Mouse (Mus musculus): ENCODE measurements around the gene Pbx1. TPM values are rescaled to one million over a fixed set of nuclear protein-coding genes. Genes with fewer than 3 reads are reported as not detected.

Gene Pbx1
- polyA plus RNA-seq, 3 experiments from 2014 or later, result 0.05 to 0.43 TPM; not detected in 1

DNA sequence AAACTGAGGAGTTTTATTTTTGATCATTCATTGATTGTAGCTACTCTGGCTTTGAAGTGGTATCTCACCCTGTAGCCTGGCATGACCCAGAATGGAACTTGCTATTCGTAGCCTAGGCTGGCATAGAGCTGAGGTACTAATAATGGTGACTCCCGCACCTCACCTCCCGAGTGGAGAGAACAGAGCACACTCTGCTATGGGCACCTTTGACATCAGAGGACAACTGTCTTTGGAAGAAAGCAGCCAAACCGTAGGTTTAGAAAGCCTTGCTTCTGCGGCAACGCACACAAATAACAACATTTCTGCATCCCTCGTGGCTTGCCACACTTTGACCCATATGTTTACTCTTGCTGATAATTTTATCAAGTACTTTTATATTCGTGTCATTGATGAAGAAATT lies 132.9 kb downstream of the Pbx1 start:
- ATAC-seq, result no peak

GRCm38 (mm10) chr1:168296290-168296689 lies 135.8 kb downstream of the Pbx1 start:
- ATAC-seq, result no peak

- no peak for ATAC-seq
Observed at GRCm38 (mm10) chr1:168295782-168296181, 136.3 kb downstream of the Pbx1 start.

DNA sequence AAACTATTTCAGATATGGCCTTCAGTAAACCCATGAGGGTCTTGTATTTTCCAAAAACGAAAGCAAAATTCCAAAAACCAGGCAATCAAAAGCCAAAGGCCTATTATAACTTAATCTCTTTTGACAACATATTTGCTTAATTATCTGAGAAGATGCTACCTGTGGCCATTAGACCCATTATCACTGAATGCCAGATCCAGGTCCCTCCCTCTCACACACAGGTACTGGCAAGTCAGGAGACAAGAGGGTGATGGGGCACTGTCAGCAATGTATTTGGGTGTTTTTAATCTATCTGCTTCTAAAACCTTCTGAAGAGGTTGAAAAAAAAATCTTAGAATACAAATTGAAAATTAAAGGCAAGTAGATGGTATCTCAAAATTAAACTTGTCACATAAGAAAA lies 138.4 kb downstream of the Pbx1 start:
- no peak for ATAC-seq

GRCm38 (mm10) chr1:168292106-168292505 lies 140.0 kb downstream of the Pbx1 start:
- no peak for ATAC-seq

- no peak for ATAC-seq
Observed at GRCm38 (mm10) chr1:168291643-168292040, 140.4 kb downstream of the Pbx1 start.

DNA sequence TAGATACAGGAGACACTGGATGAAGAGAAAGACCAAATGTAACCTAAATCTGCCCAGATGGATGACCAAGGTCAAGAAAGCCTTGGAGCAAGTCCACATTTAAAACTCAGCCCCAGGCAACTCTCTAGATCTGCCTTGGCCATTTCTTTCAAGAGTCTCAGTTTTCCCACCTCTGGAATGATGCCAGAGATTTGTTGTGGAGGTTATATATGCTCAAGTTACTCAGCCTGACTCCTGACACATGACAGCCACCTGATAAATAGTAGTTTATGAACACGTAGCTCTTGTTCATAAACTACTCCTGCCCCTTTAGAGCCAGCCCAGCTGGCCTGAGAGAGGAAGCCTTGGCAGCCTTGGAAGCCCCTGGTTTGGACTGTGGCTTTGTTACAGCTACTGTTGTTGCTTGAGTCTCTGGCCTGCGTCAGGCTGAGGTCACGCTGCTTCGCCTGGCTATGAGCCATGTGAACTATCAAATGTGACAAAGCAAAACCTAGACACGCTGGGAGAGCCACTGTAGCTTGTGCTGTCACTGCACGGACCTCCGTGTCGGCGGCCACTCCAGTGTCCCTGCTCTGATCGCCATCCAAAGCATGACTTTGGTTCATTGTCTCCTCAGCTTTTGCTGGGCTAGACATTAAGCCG lies 140.9 kb downstream of the Pbx1 start:
- no peak for ATAC-seq

- ATAC-seq, result no peak
Observed at GRCm38 (mm10) chr1:168290236-168290985, 141.7 kb downstream of the Pbx1 start.

GRCm38 (mm10) chr1:168288891-168289545 lies 143.1 kb downstream of the Pbx1 start:
- no peak for ATAC-seq

DNA sequence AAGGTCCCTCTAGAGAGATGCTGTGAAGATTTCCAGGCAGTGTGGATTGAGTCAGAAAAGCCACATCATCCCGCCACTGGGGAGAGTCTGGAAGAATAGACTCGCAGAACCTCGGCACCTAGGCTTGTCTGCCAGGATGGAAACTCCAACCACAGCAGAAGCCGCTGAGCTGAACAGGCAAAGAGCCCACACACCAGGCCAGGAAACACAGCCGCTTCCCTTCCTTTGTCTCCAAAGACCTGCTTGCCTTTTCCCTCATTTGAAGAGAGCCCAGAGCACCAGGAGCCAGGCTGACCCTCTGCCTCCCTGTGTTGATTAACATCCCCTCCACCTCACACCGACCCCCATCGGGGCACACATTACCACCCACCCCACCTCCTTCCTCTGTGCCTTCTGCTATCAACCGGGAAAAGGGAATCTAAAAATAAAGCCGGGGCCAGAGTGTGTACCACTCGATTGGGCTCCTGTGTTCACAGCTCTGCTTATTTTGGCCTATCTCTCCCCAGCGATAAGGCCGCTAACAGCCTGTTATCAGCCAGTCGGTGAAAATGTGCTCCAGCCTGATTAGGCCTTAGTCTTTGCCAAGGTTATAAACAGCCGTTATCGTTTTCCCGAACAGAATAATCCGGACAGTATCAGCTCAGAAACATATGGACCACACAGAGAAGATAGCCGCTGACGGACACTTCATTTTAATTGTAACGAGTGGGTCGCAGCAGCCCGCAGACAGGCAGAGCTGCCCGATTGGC lies 144.1 kb downstream of the Pbx1 start:
- ATAC-seq, result no peak

DNA sequence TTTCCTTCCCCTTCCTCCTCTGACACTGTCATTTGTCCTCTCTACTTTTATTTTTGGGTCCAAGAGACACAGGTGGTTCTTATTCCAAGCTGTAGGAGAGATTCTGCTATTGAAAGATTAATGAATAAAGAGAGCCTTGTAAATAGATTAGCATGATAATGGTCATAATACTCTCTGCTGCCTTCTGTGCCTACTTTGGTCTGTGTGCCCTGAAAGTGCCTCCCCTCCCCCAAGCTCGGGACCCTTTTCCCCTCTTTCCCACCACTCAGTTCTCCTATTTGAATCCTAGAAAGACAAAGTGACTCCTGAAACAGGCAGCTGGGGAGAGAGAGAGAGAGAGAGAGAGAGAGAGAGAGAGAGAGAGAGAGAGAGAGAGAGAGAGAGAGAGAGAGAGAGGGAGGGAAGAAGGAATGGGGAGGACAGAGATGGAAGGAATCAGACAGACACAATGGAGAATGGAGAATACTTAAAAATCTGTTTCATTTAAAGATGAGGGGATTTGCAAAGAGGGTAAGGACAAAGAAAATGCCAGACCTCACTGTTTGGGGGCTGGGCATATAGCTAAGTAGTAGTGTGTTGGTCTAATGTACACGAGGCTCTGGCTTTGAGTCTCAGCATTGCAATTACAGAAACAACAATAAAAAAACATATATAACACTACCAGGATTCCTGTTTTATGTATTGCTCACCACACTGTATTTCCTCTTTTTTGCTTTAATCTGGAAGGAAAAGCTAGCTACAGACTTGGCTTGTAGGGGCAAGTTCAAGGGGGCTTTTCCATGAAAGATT lies 145.0 kb downstream of the Pbx1 start:
- no peak for ATAC-seq

DNA sequence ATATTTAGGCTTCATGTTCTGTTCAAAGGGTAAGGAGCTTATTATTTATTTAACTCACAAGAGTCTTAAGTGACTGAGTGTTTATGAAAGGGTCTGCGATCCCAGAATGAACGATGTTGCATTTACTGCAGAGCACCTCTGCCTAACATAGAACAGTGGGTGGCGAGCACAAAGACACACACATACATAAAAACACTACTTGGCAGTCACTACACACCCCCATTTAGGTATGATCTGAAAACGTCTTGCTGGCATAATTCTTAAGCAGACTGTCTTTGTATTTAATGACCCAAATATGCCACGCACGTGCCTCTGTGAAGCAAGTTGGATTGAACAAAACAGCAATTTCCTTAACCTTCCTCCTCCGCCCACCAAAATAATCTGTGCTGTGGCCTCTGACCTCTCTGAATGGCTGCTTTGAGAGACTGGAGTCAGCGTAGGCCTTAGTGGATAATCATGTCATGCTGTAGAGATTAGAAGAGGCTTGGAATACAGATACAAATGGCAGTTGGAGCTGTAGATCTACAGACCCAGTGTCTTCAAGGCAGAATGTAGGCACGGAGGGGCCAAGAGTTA lies 147.4 kb downstream of the Pbx1 start:
- no peak for ATAC-seq

DNA sequence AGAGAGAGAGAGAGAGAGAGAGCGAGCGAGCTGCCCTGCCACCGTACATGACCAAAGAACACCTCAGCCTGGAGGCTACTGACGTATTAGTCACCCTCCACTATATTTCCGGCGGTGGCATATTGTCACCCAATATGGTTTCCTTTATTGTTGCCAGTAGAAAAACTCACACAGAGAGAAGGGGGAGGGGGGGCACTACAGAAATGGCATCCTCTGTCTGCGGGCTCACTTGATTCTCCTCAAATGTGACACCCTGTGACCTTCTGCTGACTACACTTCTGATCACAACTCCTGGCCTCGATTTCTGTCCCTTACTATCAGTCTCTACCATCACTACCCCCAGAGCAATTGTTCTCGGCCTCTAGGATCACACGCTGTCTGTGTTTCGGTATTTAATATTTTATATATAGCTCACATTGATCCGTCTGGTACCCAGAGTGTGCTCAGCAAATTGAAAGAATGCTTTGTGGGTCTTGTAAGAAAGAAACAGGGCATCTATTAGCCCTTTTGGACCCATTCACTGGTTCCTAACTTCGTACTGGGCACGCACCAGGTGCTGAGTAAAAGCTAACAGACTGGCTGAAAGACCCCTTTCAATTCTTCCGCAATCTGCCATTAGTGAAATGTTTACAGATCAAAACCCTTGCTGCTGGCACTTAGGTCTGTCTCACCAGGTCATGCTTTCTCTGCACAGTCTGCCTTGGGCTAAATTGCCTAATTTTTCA lies 148.1 kb downstream of the Pbx1 start:
- ATAC-seq, result no peak

GRCm38 (mm10) chr1:168283421-168283820 lies 148.6 kb downstream of the Pbx1 start:
- no peak for ATAC-seq

DNA sequence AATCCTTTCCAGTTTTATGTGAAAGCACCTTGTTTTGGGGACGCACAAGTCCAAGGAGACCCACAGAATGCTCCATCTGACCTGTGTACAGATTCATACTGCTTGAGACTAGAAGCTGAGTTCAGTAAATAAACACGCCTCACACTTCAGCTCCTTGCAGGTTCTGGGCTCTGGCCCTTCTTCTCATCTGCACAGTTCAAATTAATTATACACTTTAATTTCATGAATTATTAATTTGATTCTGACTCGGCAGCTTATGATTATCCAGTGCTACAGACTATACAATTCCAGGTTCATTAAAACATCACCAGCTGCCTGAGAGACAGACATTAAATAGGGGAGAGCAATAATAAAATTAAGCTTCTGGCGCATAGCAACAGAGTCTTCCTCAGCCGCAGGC lies 156.4 kb downstream of the Pbx1 start:
- ATAC-seq, result no peak

- ATAC-seq, result no peak
Observed at GRCm38 (mm10) chr1:168274296-168274695, 157.8 kb downstream of the Pbx1 start.

DNA sequence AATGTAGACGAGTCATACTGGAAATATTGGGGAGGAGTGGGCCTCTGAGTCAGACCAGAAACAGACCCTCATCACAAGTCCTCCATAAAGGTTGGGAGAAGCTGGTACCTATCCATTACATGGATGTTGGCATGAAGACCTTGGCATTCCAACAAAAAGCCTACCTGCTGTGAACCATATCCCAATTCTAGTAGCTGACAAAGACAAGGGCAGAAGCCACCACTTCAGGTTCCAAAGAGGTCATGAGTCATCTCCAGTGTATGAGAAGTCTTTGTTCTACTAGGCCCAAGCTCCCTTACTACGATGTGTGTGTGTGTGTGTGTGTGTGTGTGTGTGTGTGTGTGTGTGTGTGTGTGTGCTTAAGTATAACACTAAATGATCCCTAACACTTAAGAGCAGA lies 160.0 kb downstream of the Pbx1 start:
- no peak for ATAC-seq

DNA sequence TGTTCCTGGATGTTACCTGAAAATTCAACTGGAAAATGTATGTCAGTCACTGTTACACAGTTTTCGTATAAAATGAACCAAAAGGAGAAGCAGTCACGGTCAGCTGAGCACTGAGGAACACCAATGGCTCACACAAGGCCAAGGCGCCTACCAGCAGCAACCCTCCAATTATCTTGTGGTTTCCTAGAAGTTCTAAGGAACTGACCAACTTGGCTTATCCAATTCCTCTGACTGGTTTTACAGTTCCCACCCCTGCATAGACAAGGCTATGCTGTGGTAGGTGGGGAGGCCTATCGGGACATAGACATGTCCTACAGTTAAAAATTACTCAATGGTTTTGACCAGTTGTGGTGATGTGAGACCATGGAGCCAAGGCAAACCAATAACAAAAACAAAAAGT lies 160.9 kb downstream of the Pbx1 start:
- ATAC-seq, result no peak

GRCm38 (mm10) chr1:168268751-168269623 lies 163.1 kb downstream of the Pbx1 start:
- no peak for ATAC-seq

- no peak for ATAC-seq
Observed at GRCm38 (mm10) chr1:168268224-168268623, 163.8 kb downstream of the Pbx1 start.

Data from inflammation-experienced regulatory T-cells, adult 6 months (primary cell).